Mouse (Mus musculus) forebrain, embryonic 14.5 days (tissue): ENCODE data around the gene Cacna1e. TPM values are rescaled to one million over a fixed set of nuclear protein-coding genes. Genes with fewer than 3 reads are reported as not detected.

Experiments
- ATAC-seq: fragments of 200-750 bp; cut with Nextera tagmentation; 2 replicates; pipeline ENCODE4 v1.8.0; 2017; ENCODE audit warnings: mild to moderate bottlenecking, moderate library complexity
- DNase-seq: peaks from one replicate; pipeline ENCODE4 v3.0.0-alpha.2; 2015; ENCODE audit warnings: low spot score
- H3K27ac ChIP-seq: fragments of 300-500 bp; sonication (generic); 2 replicates; pipeline ENCODE4 v1.5.1; 2014; ENCODE audit warnings: low read depth, mild to moderate bottlenecking, control low read depth, low read length, moderate library complexity
- H3K27me3 ChIP-seq: fragments of 300-500 bp; sonication (generic); replicated peaks from 2 replicates; pipeline ENCODE4 v1.6.1; 2014; ENCODE audit warnings: low read length, control low read depth, mixed read lengths; ENCODE audit not compliant: control insufficient read depth, insufficient read depth
- H3K36me3 ChIP-seq: fragments of 300-500 bp; sonication (generic); 2 replicates; pipeline ENCODE4 v1.6.1; 2014; ENCODE audit warnings: low read length, control low read depth; ENCODE audit not compliant: control insufficient read depth, insufficient read depth
- H3K4me1 ChIP-seq: fragments of 300-500 bp; sonication (generic); 2 replicates; pipeline ENCODE4 v1.6.1; 2014; ENCODE audit warnings: antibody characterized with exemption, low read length, control low read depth; ENCODE audit not compliant: control insufficient read depth, insufficient read depth
- H3K4me2 ChIP-seq: fragments of 300-500 bp; sonication (generic); 2 replicates; pipeline ENCODE4 v1.6.1; 2014; ENCODE audit warnings: mild to moderate bottlenecking, control low read depth, low read length
- H3K4me3 ChIP-seq: fragments of 300-500 bp; sonication (generic); 2 replicates; pipeline ENCODE4 v1.5.1; 2014; ENCODE audit warnings: low read depth, low read length, control low read depth
- H3K9ac ChIP-seq: fragments of 300-500 bp; sonication (generic); 2 replicates; pipeline ENCODE4 v1.6.1; 2014; ENCODE audit warnings: mild to moderate bottlenecking, low read length, control low read depth, moderate library complexity
- H3K9me3 ChIP-seq: fragments of 300-500 bp; sonication (generic); replicated peaks from 2 replicates; pipeline ENCODE4 v1.6.1; 2016; ENCODE audit warnings: low read length, control low read depth, mixed read lengths; ENCODE audit not compliant: control insufficient read depth
- WGBS: fragments of 180-500 bp; shearing (Covaris S2); extraction: QIAGEN DNeasy Blood & Tissue Kit; methylation state at CpG from one replicate; pipeline ENCODE4 v1.1.7; 2014; 5-methylcytosine and 5-hydroxymethylcytosine counted together
- polyA plus RNA-seq: library from polyadenylated mRNA; unstranded; fragments of >200 nt; fragmentation: Nextera tagmentation; extraction: Ambion mirVana; gene quantifications from 2 replicates; pipeline ENCODE4 v1.2.1, GENCODE M21; 2014

Gene Cacna1e
- polyA plus RNA-seq, 1 experiment from 2014 or later, result 6.7 TPM

DNA sequence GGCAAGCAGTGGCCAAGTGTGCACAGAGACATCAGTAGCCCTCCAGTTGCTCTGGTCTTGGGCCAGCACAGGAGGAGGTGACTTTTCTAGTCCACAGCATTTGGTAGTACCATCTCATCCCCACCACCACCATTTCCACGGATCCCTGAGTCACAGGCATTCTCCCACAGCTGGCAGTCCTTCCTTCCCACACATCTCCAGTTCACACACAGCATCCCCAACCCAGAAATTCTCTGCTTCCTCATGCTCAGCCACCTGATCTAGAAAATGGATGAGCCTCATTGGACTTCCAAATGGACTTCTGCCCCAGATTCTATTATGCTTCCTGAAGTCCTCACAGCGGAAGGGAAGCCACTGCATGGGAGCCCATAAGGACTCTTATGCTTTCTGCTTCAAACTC, 181.7 kb downstream of the Cacna1e start:
- Histone ChIP-seq H3K9ac (no peak overlapping the region), H3K4me2 (no peak overlapping the region), H3K9me3 (no peaks in the 10 kb centered on the region), H3K27ac (no peak overlapping the region), H3K27me3 (no peaks in the 10 kb centered on the region), H3K4me3 (no peak overlapping the region), H3K4me1 (peaks cover 7% of the 10 kb centered on the region), H3K36me3 (no peaks in the 10 kb centered on the region)
- WGBS, result 81% methylated on average over 2 of the region's 2 CpGs
- DNase-seq (no peak), ATAC-seq (no peak)

DNA sequence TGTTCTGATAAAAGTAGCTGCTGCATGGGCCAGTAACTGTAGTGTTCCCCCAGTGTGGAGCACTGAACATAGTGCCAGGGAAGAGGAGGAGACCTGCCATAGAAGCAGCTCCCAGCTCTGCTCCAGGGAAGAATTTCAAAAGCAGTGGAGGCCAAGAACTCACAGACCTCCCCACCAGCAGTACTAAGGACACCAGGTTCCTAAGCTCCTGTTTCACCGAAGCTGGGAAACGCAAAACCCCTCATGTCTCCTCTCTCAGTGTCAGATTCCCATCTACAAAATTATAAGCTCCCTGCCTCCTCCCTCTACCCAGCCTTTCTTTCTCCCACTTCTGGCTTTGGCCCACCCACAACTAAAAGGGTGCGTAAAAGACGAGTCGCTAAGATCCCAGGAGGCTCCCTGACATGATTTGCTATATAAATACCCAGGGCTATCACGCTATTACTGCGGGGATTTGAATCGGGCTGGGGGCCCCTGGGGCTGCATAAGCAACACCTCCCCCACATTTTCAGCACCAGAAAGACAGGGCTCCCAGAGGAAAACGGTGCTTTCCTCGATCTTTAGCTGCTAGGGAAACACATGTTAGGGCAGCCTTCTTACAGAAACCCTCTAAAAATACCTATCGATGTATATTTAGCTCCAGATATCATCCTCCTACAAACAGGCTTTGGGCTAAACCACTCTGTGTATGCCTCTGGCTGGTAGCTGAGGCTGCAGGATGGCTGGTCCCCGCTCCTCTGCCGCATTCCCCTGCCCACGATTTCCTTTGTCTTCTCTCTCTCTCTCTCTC, 195.2 kb downstream of the Cacna1e start:
- H3K27ac ChIP-seq, result no peak overlapping the region
- DNase-seq (peak; percentile 13), ATAC-seq (no peak)
- no peak overlapping the region for H3K4me3 ChIP-seq
- no peaks in the 10 kb centered on the region for H3K27me3 ChIP-seq
- no peaks in the 10 kb centered on the region for H3K4me1 ChIP-seq
- no peak overlapping the region for H3K9ac ChIP-seq
- H3K4me2 ChIP-seq, result no peak overlapping the region
- no peaks in the 10 kb centered on the region for H3K9me3 ChIP-seq
- WGBS, result 53% methylated on average over 14 of the region's 14 CpGs
- no peaks in the 10 kb centered on the region for H3K36me3 ChIP-seq

DNA sequence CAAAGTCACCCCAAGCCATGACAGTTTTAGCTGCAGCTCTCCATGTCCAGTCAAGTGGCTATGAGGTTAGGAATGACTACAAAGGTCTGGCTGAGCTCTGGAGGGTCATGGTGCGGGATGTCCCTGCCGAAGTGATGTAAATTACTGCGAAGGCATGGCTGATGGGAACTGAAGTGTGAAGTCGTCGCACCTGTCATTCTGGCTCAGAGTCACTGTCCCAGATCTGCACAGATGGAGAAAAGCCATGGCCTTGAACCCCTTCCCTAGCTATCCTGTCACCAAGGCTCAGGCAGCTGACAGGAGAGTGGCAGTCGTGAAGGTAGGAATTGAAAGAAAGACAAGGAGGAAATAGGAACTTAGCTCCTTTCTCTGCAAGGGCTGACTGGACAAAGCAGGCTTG, 197.4 kb downstream of the Cacna1e start:
- H3K9ac ChIP-seq, result no peak overlapping the region
- H3K27me3 ChIP-seq, result no peaks in the 10 kb centered on the region
- 68% methylated on average over 6 of the region's 6 CpGs for WGBS
- H3K27ac ChIP-seq, result no peak overlapping the region
- no peak for DNase-seq
- H3K4me3 ChIP-seq, result no peak overlapping the region
- no peaks in the 10 kb centered on the region for H3K4me1 ChIP-seq
- H3K36me3 ChIP-seq, result no peaks in the 10 kb centered on the region
- H3K9me3 ChIP-seq, result no peaks in the 10 kb centered on the region
- H3K4me2 ChIP-seq, result no peak overlapping the region
- no peak for ATAC-seq

DNA sequence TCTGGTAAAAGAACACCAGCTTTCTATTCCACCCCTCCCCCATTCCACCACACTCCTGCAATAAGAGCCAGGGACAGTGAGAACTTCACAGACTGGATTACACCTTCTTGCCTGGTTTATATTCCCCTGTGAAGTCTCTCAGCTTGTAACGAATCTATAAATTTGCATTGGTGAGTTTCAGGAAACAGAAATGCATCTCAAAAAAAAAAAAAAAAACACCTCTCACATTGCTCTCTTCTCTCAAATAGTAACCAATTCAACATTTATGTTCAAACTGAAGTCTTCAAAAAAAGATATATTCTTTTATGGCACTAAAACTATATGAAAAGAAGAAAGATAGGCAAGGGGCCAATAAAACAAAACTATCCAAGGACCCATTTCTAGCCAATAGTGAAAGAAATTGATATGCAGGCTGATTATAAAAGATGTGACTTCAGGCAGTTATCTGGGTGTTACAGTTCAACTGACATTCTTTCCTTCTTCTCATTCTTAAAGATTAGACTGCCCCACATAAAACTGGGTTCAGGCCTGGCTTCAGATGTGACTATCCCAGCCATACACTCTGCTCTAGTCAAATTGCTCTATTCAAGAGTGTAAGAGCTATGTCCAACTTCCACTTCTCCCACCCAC, 200.7 kb downstream of the Cacna1e start:
- no peak for ATAC-seq
- no peaks in the 10 kb centered on the region for H3K36me3 ChIP-seq
- no peaks in the 10 kb centered on the region for H3K4me1 ChIP-seq
- no peak overlapping the region for H3K4me3 ChIP-seq
- no peaks in the 10 kb centered on the region for H3K9me3 ChIP-seq
- no peak for DNase-seq
- no peak overlapping the region for H3K4me2 ChIP-seq
- no peaks in the 10 kb centered on the region for H3K27me3 ChIP-seq
- H3K27ac ChIP-seq, result no peak overlapping the region
- 92% methylated on average over 1 of the region's 1 CpGs for WGBS
- no peak overlapping the region for H3K9ac ChIP-seq

DNA sequence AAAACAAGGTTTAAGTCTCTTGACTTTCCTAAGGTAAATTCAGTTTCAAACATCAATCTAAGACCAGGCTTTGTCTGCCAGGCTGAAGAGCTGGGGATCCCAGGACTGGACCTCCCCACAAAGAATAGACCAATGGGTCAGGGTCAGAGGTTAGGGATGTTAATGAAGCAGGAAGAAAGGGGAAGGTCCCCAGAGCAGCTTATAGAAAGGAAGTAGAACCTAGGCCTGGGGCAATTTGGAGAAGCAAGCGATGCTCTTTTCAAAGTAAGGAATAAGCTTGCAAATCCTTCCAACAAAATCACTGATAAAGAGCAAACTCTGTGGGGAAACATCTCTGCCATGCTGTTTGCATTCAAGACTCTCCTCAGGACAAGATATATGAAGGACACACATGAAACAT, 205.3 kb downstream of the Cacna1e start:
- no peak overlapping the region for H3K27ac ChIP-seq
- no peaks in the 10 kb centered on the region for H3K27me3 ChIP-seq
- 0% methylated on average over 1 of the region's 1 CpGs for WGBS
- no peaks in the 10 kb centered on the region for H3K36me3 ChIP-seq
- H3K9ac ChIP-seq, result no peak overlapping the region
- no peak overlapping the region for H3K4me2 ChIP-seq
- no peak for ATAC-seq
- no peak overlapping the region for H3K4me3 ChIP-seq
- H3K9me3 ChIP-seq, result no peaks in the 10 kb centered on the region
- no peak for DNase-seq
- H3K4me1 ChIP-seq, result no peaks in the 10 kb centered on the region

DNA sequence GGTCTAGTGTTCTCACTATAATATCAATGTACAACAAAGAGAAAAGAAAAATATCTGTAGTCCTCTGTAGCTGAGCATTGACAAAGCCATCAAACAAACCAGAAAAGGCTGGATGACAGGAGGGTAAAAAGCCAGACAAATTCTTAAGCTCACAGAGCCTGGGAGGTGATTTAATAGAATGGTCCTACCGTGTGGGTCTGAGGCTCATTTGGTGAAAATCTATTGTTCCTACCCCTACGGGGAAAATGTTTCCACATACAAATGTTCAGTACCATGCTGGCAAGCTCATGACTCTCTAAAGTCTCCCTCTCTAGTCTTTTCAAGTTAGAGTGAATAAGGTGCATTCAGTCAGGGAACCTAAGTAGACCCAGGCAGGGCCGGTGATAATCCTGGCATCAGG, 206.2 kb downstream of the Cacna1e start:
- no peak overlapping the region for H3K4me2 ChIP-seq
- WGBS, result 16% methylated on average over 3 of the region's 3 CpGs
- H3K27ac ChIP-seq, result no peak overlapping the region
- H3K27me3 ChIP-seq, result no peaks in the 10 kb centered on the region
- ATAC-seq (no peak), DNase-seq (peak; percentile 26)
- H3K36me3 ChIP-seq, result no peaks in the 10 kb centered on the region
- H3K4me3 ChIP-seq, result no peak overlapping the region
- no peak overlapping the region for H3K9ac ChIP-seq
- no peaks in the 10 kb centered on the region for H3K9me3 ChIP-seq
- no peaks in the 10 kb centered on the region for H3K4me1 ChIP-seq

DNA sequence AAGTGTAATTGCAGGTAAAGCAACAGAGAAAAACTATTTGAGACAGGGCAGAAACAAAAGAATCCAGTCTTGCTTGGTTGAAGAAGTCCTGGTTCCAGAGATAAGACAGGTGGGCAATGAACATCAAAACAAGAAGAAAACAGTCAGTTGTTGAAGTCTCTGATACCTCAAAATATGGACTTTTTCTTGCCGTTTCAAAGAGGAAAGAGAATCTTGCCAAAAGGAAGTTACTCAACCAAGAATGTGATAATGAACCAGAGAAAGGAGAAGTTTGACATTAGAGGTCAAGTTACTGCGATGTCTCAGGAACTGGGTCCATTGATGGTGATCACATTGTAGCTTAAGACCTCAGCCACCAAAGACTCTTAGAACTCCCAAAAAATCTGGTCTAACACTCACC, 206.6 kb downstream of the Cacna1e start:
- Histone ChIP-seq H3K9me3 (no peaks in the 10 kb centered on the region), H3K4me1 (no peaks in the 10 kb centered on the region), H3K36me3 (no peaks in the 10 kb centered on the region), H3K27me3 (no peaks in the 10 kb centered on the region), H3K4me3 (no peak overlapping the region), H3K4me2 (no peak overlapping the region), H3K27ac (no peak overlapping the region), H3K9ac (no peak overlapping the region)
- ATAC-seq (no peak), DNase-seq (no peak)
- WGBS, result 74% methylated on average over 2 of the region's 2 CpGs

DNA sequence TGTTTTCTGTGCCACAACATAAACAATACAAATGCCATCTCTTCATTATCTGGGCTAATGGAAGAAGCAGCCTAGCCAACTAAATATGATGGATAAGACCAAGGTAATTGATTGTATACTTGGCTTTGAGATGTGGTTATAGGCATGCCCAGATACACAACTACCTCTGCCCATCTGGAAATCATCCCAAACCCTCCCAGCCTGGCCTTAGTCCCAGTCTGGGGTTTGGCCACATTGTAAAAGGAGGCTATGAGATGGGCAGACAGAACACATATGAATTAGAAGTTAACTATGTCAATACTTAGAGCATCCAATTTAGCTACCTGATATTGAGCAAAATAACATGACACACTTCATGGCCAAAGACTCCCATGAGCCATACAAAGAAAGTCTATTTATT, 220.6 kb downstream of the Cacna1e start:
- ATAC-seq (no peak), DNase-seq (peak; percentile 19)
- Histone ChIP-seq H3K36me3 (no peaks in the 10 kb centered on the region), H3K4me3 (no peak overlapping the region), H3K4me2 (no peak overlapping the region), H3K27ac (no peak overlapping the region), H3K9me3 (no peaks in the 10 kb centered on the region), H3K4me1 (peaks cover 8% of the 10 kb centered on the region), H3K9ac (no peak overlapping the region), H3K27me3 (no peaks in the 10 kb centered on the region)

DNA sequence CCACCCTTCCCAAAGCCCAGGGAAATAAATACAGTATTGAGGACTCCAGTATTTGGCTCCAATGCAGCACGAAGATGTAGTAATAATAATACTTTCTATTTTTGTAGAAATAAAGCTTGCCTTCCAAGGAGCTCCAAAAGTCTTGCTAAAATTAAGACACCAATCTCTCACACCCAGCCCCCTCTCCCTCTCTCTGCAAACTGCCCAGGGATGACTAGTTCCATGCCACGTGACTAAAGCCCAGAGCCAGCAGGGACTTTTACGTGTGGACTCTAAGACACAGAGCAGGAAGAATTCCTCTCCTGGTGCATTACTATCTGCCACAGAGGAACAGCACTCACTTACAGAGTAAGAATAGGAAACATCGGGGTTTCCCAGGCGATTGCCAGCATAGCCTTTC, 222.3 kb downstream of the Cacna1e start:
- no peaks in the 10 kb centered on the region for H3K9me3 ChIP-seq
- DNase-seq (no peak), ATAC-seq (no peak)
- H3K4me1 ChIP-seq, result peaks cover 8% of the 10 kb centered on the region
- no peaks in the 10 kb centered on the region for H3K27me3 ChIP-seq
- 71% methylated on average over 5 of the region's 5 CpGs for WGBS
- no peak overlapping the region for H3K4me2 ChIP-seq
- no peaks in the 10 kb centered on the region for H3K36me3 ChIP-seq
- no peak overlapping the region for H3K9ac ChIP-seq
- H3K4me3 ChIP-seq, result no peak overlapping the region
- no peak overlapping the region for H3K27ac ChIP-seq
